Mouse (Mus musculus) kidney, adult 2 months (tissue): ENCODE results near the gene Cyp1a2.

ENCODE experiments used
- CTCF ChIP-seq: fragments of 200-500 bp; conservative IDR thresholded peaks from 2 replicates; pipeline ENCODE4 v1.5.1; 2011; ENCODE audit warnings: low read depth, mild to moderate bottlenecking, control low read depth, low read length, moderate library complexity, mixed read lengths; ENCODE audit not compliant: insufficient read depth, insufficient read length
- POLR2A ChIP-seq: fragments of 200-500 bp; IDR thresholded peaks from one replicate; pipeline ENCODE4 v1.6.1; 2011; ENCODE audit warnings: low read depth, low read length, control low read depth

- TF ChIP-seq CTCF, result no peak
- TF ChIP-seq POLR2A, result no peak
These were observed 38.9 kb upstream of the Cyp1a2 start for GRCm38 (mm10) chr9:57722371-57722770.
